Mouse (Mus musculus) midbrain, embryonic 10.5 days (tissue): Measurements from ENCODE around the gene Arl5b. TPM values are rescaled to one million over a fixed set of nuclear protein-coding genes. Genes with fewer than 3 reads are reported as not detected.

Experiments
- DNase-seq: peaks from one replicate; pipeline ENCODE4 v3.0.0-alpha.2; 2017; ENCODE audit warnings: low spot score
- H3K27ac ChIP-seq: fragments of 300-500 bp; sonication (generic); replicated peaks from 2 replicates; pipeline ENCODE4 v1.5.1; 2016; ENCODE audit warnings: mild to moderate bottlenecking
- H3K27me3 ChIP-seq: fragments of 300-500 bp; sonication (generic); 2 replicates; pipeline ENCODE4 v1.6.1; 2016; ENCODE audit warnings: low read depth, mild to moderate bottlenecking; ENCODE audit not compliant: poor library complexity, severe bottlenecking
- H3K36me3 ChIP-seq: fragments of 300-500 bp; sonication (generic); 2 replicates; pipeline ENCODE4 v1.6.1; 2016; ENCODE audit warnings: mild to moderate bottlenecking, moderate library complexity
- H3K4me1 ChIP-seq: fragments of 300-500 bp; sonication (generic); 2 replicates; pipeline ENCODE4 v1.6.1; 2016
- H3K4me3 ChIP-seq: fragments of 300-500 bp; sonication (generic); 2 replicates; pipeline ENCODE4 v1.5.1; 2016; ENCODE audit warnings: mild to moderate bottlenecking, moderate library complexity
- H3K9me3 ChIP-seq: fragments of 300-500 bp; sonication (generic); replicated peaks from 2 replicates; pipeline ENCODE4 v1.6.1; 2016; ENCODE audit warnings: mild to moderate bottlenecking
- WGBS: fragments of 180-500 bp; shearing (Covaris S2); methylation state at CpG from one replicate; pipeline ENCODE4 v1.1.7; 2016; 5-methylcytosine and 5-hydroxymethylcytosine counted together
- polyA plus RNA-seq: library from polyadenylated mRNA; unstranded; fragments of >200 nt; fragmentation: Nextera tagmentation; extraction: Ambion mirVana; gene quantifications from 2 replicates; pipeline ENCODE4 v1.2.1, GENCODE M21; 2016

Gene Arl5b
- polyA plus RNA-seq, 1 experiment from 2014 or later = 47.2 TPM

- Histone ChIP-seq H3K4me3 (no peak overlapping the region), H3K27me3 (no peaks in the 10 kb centered on the region), H3K27ac (no peak overlapping the region), H3K9me3 (no peaks in the 10 kb centered on the region), H3K36me3 (peaks cover 65% of the 10 kb centered on the region), H3K4me1 (no peaks in the 10 kb centered on the region)
- no peak for DNase-seq
- WGBS = 80% methylated on average over 7 of the region's 7 CpGs
Observed at GRCm38 (mm10) chr2:15064380-15065269, 15.4 kb downstream of the Arl5b start.

GRCm38 (mm10) chr2:15065447-15065846 lies 16.3 kb downstream of the Arl5b start:
- 91% methylated on average over 2 of the region's 2 CpGs for WGBS
- no peaks in the 10 kb centered on the region for H3K4me1 ChIP-seq
- no peak overlapping the region for H3K27ac ChIP-seq
- no peaks in the 10 kb centered on the region for H3K27me3 ChIP-seq
- no peak overlapping the region for H3K4me3 ChIP-seq
- H3K9me3 ChIP-seq = no peaks in the 10 kb centered on the region
- peaks cover 68% of the 10 kb centered on the region for H3K36me3 ChIP-seq
- DNase-seq = no peak

GRCm38 (mm10) chr2:15067091-15067490 lies 17.9 kb downstream of the Arl5b start:
- Histone ChIP-seq H3K27me3 (no peaks in the 10 kb centered on the region), H3K4me1 (no peaks in the 10 kb centered on the region), H3K9me3 (no peaks in the 10 kb centered on the region), H3K4me3 (no peak overlapping the region), H3K27ac (no peak overlapping the region), H3K36me3 (peaks cover 72% of the 10 kb centered on the region)
- no peak for DNase-seq
- 81% methylated on average over 5 of the region's 5 CpGs for WGBS

GRCm38 (mm10) chr2:15083702-15084101 lies 34.5 kb downstream of the Arl5b start:
- Histone ChIP-seq H3K27ac (no peak overlapping the region), H3K9me3 (peaks cover 12% of the 10 kb centered on the region; the same call in 1 of the 2 replicates), H3K36me3 (peaks cover 60% of the 10 kb centered on the region), H3K27me3 (no peaks in the 10 kb centered on the region), H3K4me1 (no peaks in the 10 kb centered on the region), H3K4me3 (no peak overlapping the region)
- DNase-seq = no peak
- 94% methylated on average over 2 of the region's 2 CpGs for WGBS

GRCm38 (mm10) chr2:15087308-15087707 lies 38.1 kb downstream of the Arl5b start:
- Histone ChIP-seq H3K27ac (no peak overlapping the region), H3K4me1 (no peaks in the 10 kb centered on the region), H3K9me3 (peaks cover 12% of the 10 kb centered on the region; the same call in 1 of the 2 replicates), H3K4me3 (no peak overlapping the region), H3K27me3 (no peaks in the 10 kb centered on the region), H3K36me3 (peaks cover 24% of the 10 kb centered on the region)
- WGBS = 94% methylated on average over 1 of the region's 1 CpGs
- no peak for DNase-seq

GRCm38 (mm10) chr2:15096514-15097090 lies 47.4 kb downstream of the Arl5b start:
- no peak overlapping the region for H3K27ac ChIP-seq
- H3K4me1 ChIP-seq = no peaks in the 10 kb centered on the region
- H3K27me3 ChIP-seq = no peaks in the 10 kb centered on the region
- WGBS = 67% methylated on average over 3 of the region's 3 CpGs
- no peaks in the 10 kb centered on the region for H3K36me3 ChIP-seq
- no peaks in the 10 kb centered on the region for H3K9me3 ChIP-seq
- DNase-seq = no peak
- H3K4me3 ChIP-seq = no peak overlapping the region

- no peak overlapping the region for H3K4me3 ChIP-seq
- H3K36me3 ChIP-seq = no peaks in the 10 kb centered on the region
- no peaks in the 10 kb centered on the region for H3K4me1 ChIP-seq
- H3K9me3 ChIP-seq = no peaks in the 10 kb centered on the region
- H3K27ac ChIP-seq = no peak overlapping the region
- no peaks in the 10 kb centered on the region for H3K27me3 ChIP-seq
- 87% methylated on average over 1 of the region's 1 CpGs for WGBS
- no peak for DNase-seq
Observed at GRCm38 (mm10) chr2:15104386-15104785, 55.2 kb downstream of the Arl5b start.

GRCm38 (mm10) chr2:15111290-15111689 lies 62.1 kb downstream of the Arl5b start:
- H3K27ac ChIP-seq = no peak overlapping the region
- no peaks in the 10 kb centered on the region for H3K4me1 ChIP-seq
- no peaks in the 10 kb centered on the region for H3K27me3 ChIP-seq
- no peak overlapping the region for H3K4me3 ChIP-seq
- H3K36me3 ChIP-seq = no peaks in the 10 kb centered on the region
- no peak for DNase-seq
- 85% methylated on average over 2 of the region's 2 CpGs for WGBS
- no peaks in the 10 kb centered on the region for H3K9me3 ChIP-seq

- Histone ChIP-seq H3K36me3 (no peaks in the 10 kb centered on the region), H3K27ac (no peak overlapping the region), H3K4me1 (no peaks in the 10 kb centered on the region), H3K4me3 (no peak overlapping the region), H3K9me3 (no peaks in the 10 kb centered on the region), H3K27me3 (no peaks in the 10 kb centered on the region)
- WGBS = 67% methylated on average over 1 of the region's 1 CpGs
- no peak for DNase-seq
Observed at GRCm38 (mm10) chr2:15111808-15112440, 62.7 kb downstream of the Arl5b start.

- Histone ChIP-seq H3K36me3 (no peaks in the 10 kb centered on the region), H3K27ac (no peak overlapping the region), H3K4me1 (no peaks in the 10 kb centered on the region), H3K27me3 (no peaks in the 10 kb centered on the region), H3K9me3 (no peaks in the 10 kb centered on the region), H3K4me3 (no peak overlapping the region)
- WGBS = 89% methylated on average over 6 of the region's 6 CpGs
- DNase-seq = no peak
Observed at GRCm38 (mm10) chr2:15112741-15113140, 63.5 kb downstream of the Arl5b start.

- Histone ChIP-seq H3K4me3 (no peak overlapping the region), H3K27ac (no peak overlapping the region), H3K36me3 (no peaks in the 10 kb centered on the region), H3K4me1 (no peaks in the 10 kb centered on the region), H3K9me3 (no peaks in the 10 kb centered on the region), H3K27me3 (no peaks in the 10 kb centered on the region)
- 94% methylated on average over 1 of the region's 1 CpGs for WGBS
- no peak for DNase-seq
Observed at GRCm38 (mm10) chr2:15121217-15121680, 72.1 kb downstream of the Arl5b start.
